Mouse (Mus musculus): ENCODE results near the gene March9. TPM values are rescaled to one million over a fixed set of nuclear protein-coding genes. Genes with fewer than 3 reads are reported as not detected.
A peak's percentile ranks its signal among the peaks of the same experiment; 100 is the strongest.

March9 gene
- polyA plus RNA-seq, 1 experiment from 2014 or later = 0.24 TPM

DNA sequence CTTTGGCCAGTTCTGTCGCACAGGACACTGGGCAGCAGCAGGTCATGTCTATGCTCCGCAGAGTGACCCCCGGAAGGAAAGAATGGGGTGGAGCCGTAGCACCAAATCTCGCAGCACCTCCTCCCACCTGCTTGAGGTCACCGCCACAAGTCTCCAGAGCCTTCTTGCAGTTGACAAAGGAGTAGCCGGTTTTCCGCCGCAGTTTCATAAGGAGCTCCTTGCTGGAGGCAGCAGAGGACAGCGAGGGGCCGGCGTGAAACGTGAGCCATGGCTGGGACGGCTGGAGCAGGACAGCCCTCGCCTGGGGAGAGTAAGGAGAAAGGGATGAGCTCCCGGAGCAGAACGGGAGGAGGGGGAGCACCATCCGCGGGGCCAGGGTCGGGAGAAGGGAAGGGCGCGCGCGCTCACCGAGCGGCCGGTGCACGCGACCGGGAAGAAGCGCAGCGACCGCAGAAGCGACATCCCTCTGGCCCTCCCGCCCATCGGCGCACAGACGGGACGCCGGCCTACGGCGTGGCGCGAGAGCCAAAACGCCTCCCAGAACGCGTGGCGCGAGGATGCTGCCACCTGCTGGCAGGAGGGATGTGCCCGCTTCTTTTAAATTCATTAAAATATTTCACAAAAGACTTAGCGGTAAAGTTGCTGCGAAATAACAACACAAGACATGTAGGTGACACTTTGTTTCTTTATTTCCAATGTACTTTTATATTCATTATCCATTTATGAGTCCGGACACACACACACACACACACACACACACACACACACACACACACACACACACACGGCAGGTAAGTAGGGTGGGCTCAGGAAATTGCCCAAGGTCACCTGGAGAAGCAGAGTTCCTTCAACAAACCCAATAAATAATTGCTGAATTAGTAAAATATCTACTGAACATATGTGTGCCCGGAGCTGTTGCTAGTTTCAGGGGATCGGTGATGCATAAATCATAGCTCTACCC lies 29.4 kb downstream of the March9 start, which contains the start of gene Tsfm:
TSS of gene Tsfm (minus strand) at position 505 of the 961 bp plus-strand sequence.
- H3K9me3 ChIP-seq = no peaks in the 10 kb centered on the region
- H3K36me3 ChIP-seq = peaks cover 38% of the 10 kb centered on the region
- no peaks in the 10 kb centered on the region for H3K27me3 ChIP-seq (ENCODE audit: insufficient read depth, poor library complexity, severe bottlenecking)
- 5% methylated on average over 56 of the region's 56 CpGs for WGBS
- peak; percentile 93 for DNase-seq (ENCODE audit: low spot score)
- H3K4me1 ChIP-seq = 0 out of 2 replicates have a peak, but pooled peaks cover 3% of the 10 kb centered on the region
- peak within 1 kb of the TSS; percentile 78 for H3K4me3 ChIP-seq
- peak within 1 kb of the TSS; percentile 96 for H3K27ac ChIP-seq

DNA sequence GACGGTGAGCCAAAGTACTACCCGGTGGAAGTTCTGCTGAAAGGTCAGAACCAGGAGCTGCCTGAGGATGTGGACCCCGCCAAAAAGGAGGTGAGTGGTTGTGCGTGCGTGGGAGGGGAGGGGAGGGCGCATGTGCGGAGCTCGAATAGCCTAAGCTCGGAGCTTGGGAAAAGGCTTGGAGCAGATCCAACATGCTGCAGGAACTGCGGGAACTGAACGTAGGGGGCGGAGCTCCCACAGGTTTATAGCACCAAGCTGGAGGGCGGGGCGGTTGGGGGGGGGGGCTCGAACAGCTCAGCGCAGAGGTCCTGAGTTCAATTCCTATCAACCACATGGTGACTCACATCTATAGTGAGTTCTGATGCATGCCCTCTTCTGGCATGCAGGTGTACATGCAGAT lies 41.6 kb downstream of the March9 start:
- DNase-seq (ENCODE audit: low spot score) = no peak
- no peak overlapping the region for H3K4me3 ChIP-seq
- H3K4me1 ChIP-seq = no peaks in the 10 kb centered on the region; the same call in 1 of the 2 replicates
- no peaks in the 10 kb centered on the region for H3K27me3 ChIP-seq (ENCODE audit: insufficient read depth, poor library complexity, severe bottlenecking)
- peaks cover 17% of the 10 kb centered on the region for H3K36me3 ChIP-seq
- H3K9me3 ChIP-seq = no peaks in the 10 kb centered on the region
- 77% methylated on average over 16 of the region's 16 CpGs for WGBS
- no peak overlapping the region for H3K27ac ChIP-seq

DNA sequence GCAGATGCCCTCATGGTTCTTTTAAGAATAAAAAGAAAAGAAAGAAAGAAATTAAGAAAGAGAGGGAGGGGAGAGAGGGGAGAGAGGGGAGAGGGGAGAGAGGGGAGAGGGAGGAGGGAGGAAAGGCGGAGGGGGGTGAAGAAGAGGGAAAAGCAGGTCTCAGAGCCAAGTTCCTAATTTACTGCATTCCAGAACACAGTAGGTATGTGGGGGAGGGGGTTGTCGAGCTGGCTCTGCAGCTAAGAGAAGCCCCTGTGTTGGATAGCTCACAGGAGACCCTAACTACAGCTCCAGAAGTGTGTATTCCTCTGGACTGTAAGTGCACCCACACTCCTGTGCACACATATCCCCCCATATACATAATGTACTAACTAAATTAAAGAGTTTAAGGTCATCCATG lies 42.9 kb downstream of the March9 start:
- Histone ChIP-seq H3K36me3 (peaks cover 6% of the 10 kb centered on the region; the same call in 1 of the 2 replicates), H3K4me3 (no peak overlapping the region), H3K9me3 (no peaks in the 10 kb centered on the region), H3K4me1 (no peaks in the 10 kb centered on the region; the same call in 1 of the 2 replicates), H3K27me3 (ENCODE audit: insufficient read depth, poor library complexity, severe bottlenecking) (no peaks in the 10 kb centered on the region), H3K27ac (no peak overlapping the region)
- whole genome bisulfite sequencing = 19% methylated on average over 2 of the region's 2 CpGs
- DNase-seq (ENCODE audit: low spot score) = no peak

DNA sequence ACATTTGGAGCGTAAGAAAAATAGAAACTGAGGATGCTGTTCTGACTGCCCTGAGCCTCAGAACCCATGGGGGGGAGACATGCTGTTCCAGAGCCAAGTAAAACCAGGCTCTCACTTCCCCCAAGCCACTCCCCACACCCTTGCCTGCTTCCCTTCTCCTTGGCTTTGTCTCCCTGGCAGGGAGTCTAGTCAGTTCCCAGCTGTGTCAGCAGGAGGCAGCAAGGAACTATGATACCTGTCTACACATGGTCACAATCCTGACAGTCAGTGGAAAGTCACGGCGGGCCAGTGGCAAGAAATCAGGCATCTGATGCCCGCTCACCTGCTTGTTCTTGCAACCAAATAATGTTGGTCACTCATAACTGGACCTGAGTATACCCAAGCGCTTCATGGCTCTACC lies 43.5 kb downstream of the March9 start:
- Histone ChIP-seq H3K4me3 (no peak overlapping the region), H3K36me3 (no peaks in the 10 kb centered on the region), H3K4me1 (no peaks in the 10 kb centered on the region; the same call in 1 of the 2 replicates), H3K27me3 (ENCODE audit: insufficient read depth, poor library complexity, severe bottlenecking) (no peaks in the 10 kb centered on the region), H3K9me3 (no peaks in the 10 kb centered on the region), H3K27ac (no peak overlapping the region)
- 51% methylated on average over 5 of the region's 5 CpGs for WGBS
- DNase-seq (ENCODE audit: low spot score) = no peak

Other genes with a start within 250 kb of the March9 start
- 10.8 and 15.4 TPM in 2 replicates for gene Atp23, start 158.8 kb downstream of the March9 start, polyA plus RNA-seq (2016; fragmentation: Nextera tagmentation; extraction: Ambion mirVana)
- 37.8 and 46.2 TPM in 2 replicates for gene Ctdsp2, start 81.5 kb downstream of the March9 start, polyA plus RNA-seq (2016; fragmentation: Nextera tagmentation; extraction: Ambion mirVana)
- gene Avil, start 59.5 kb downstream of the March9 start, polyA plus RNA-seq (2016; fragmentation: Nextera tagmentation; extraction: Ambion mirVana) = 0.07 TPM in 1 of 2 replicates, not detected in the other
- gene Tsfm, start 29.3 kb downstream of the March9 start, polyA plus RNA-seq (2016; fragmentation: Nextera tagmentation; extraction: Ambion mirVana) = 114 TPM in 2 replicates
- gene Mettl1, start 18.8 kb downstream of the March9 start, polyA plus RNA-seq (2016; fragmentation: Nextera tagmentation; extraction: Ambion mirVana) = 46.4 and 54.8 TPM in 2 replicates
- 0.18 and 0.23 TPM in 2 replicates for gene Eef1akmt3, start 18.7 kb downstream of the March9 start, polyA plus RNA-seq (2016; fragmentation: Nextera tagmentation; extraction: Ambion mirVana)
- gene Cyp27b1, start 11.9 kb downstream of the March9 start, polyA plus RNA-seq (2016; fragmentation: Nextera tagmentation; extraction: Ambion mirVana) = 0.09 TPM in 1 of 2 replicates, not detected in the other
- gene Cdk4, start 3.4 kb upstream of the March9 start, polyA plus RNA-seq (2016; fragmentation: Nextera tagmentation; extraction: Ambion mirVana) = 1,495 and 2,024 TPM in 2 replicates
- 138 and 154 TPM in 2 replicates for gene Tspan31, start 10.1 kb upstream of the March9 start, polyA plus RNA-seq (2016; fragmentation: Nextera tagmentation; extraction: Ambion mirVana)
- gene Agap2, start 15.1 kb upstream of the March9 start, polyA plus RNA-seq (2016; fragmentation: Nextera tagmentation; extraction: Ambion mirVana) = 0.50 TPM in 1 of 2 replicates, not detected in the other
- gene Os9, start 60.9 kb upstream of the March9 start, polyA plus RNA-seq (2016; fragmentation: Nextera tagmentation; extraction: Ambion mirVana) = 44.4 and 48.8 TPM in 2 replicates
- 1.5 and 3.6 TPM in 2 replicates for gene B4galnt1, start 105.0 kb upstream of the March9 start, polyA plus RNA-seq (2016; fragmentation: Nextera tagmentation; extraction: Ambion mirVana)
- 9.2 and 12.9 TPM in 2 replicates for gene Slc26a10, start 120.5 kb upstream of the March9 start, polyA plus RNA-seq (2016; fragmentation: Nextera tagmentation; extraction: Ambion mirVana)
- 21.4 and 28.8 TPM in 2 replicates for gene Arhgef25, start 129.9 kb upstream of the March9 start, polyA plus RNA-seq (2016; fragmentation: Nextera tagmentation; extraction: Ambion mirVana)
- gene Dtx3, start 135.5 kb upstream of the March9 start, polyA plus RNA-seq (2016; fragmentation: Nextera tagmentation; extraction: Ambion mirVana) = 78.4 and 91.4 TPM in 2 replicates
- 27.9 and 29.3 TPM in 2 replicates for gene Pip4k2c, start 151.4 kb upstream of the March9 start, polyA plus RNA-seq (2016; fragmentation: Nextera tagmentation; extraction: Ambion mirVana)
- gene Kif5a, start 203.2 kb upstream of the March9 start, polyA plus RNA-seq (2016; fragmentation: Nextera tagmentation; extraction: Ambion mirVana) = 0.41 and 1.4 TPM in 2 replicates
- gene Dctn2, start 206.2 kb upstream of the March9 start, polyA plus RNA-seq (2016; fragmentation: Nextera tagmentation; extraction: Ambion mirVana) = 155 and 167 TPM in 2 replicates
- gene Mbd6, start 228.8 kb upstream of the March9 start, polyA plus RNA-seq (2016; fragmentation: Nextera tagmentation; extraction: Ambion mirVana) = 11.3 and 16.9 TPM in 2 replicates